Mouse (Mus musculus) small intestine, adult 2 months (tissue): ENCODE data around the gene Neurod2. TPM values are rescaled to one million over a fixed set of nuclear protein-coding genes. Genes with fewer than 3 reads are reported as not detected.

Source experiments
- H3K27ac ChIP-seq: fragments of 200-500 bp; 2 replicates; pipeline ENCODE4 v1.5.1; 2012; ENCODE audit warnings: low read depth, low read length, control low read depth, inconsistent platforms; ENCODE audit not compliant: insufficient read depth
- H3K27me3 ChIP-seq: fragments of 200-500 bp; 2 replicates; pipeline ENCODE4 v1.6.1; 2012; ENCODE audit warnings: mild to moderate bottlenecking, moderate library complexity, low read length, inconsistent platforms; ENCODE audit not compliant: control insufficient read depth, insufficient read depth
- H3K36me3 ChIP-seq: fragments of 200-500 bp; 2 replicates; pipeline ENCODE4 v1.6.1; 2012; ENCODE audit warnings: mild to moderate bottlenecking, low read length, control low read depth, inconsistent platforms; ENCODE audit not compliant: control insufficient read depth, insufficient read depth
- H3K4me1 ChIP-seq: fragments of 200-500 bp; 2 replicates; pipeline ENCODE4 v1.6.1; 2012; ENCODE audit warnings: low read length, inconsistent platforms, mixed read lengths; ENCODE audit not compliant: control insufficient read depth, insufficient read depth, insufficient read length
- H3K4me3 ChIP-seq: fragments of 200-500 bp; 2 replicates; pipeline ENCODE4 v1.5.1; 2012; ENCODE audit warnings: low read depth, mild to moderate bottlenecking, control low read depth, inconsistent platforms, low read length, moderate library complexity
- CTCF ChIP-seq: fragments of 200-500 bp; IDR thresholded peaks from 2 replicates; pipeline ENCODE4 v1.5.1; 2012; ENCODE audit warnings: low read depth, mild to moderate bottlenecking, control low read depth, inconsistent platforms, low read length, moderate library complexity, mixed read lengths; ENCODE audit not compliant: insufficient replicate concordance, insufficient read length; ENCODE audit errors: extremely low read depth
- POLR2A ChIP-seq: fragments of 200-500 bp; IDR thresholded peaks from 2 replicates; pipeline ENCODE4 v1.6.1; 2012; ENCODE audit warnings: low read depth, mild to moderate bottlenecking, control low read depth, inconsistent platforms, low read length, moderate library complexity
- WGBS: fragments of 180-500 bp; shearing (Covaris S2); methylation state at CpG from one replicate; pipeline ENCODE4 v1.1.7; 2018; 5-methylcytosine and 5-hydroxymethylcytosine counted together
- polyA plus RNA-seq: library from polyadenylated mRNA; depleted of rRNA; stranded (reverse); fragments of >200 nt; gene quantifications from 2 replicates; pipeline ENCODE4 v1.2.3, GENCODE M21; 2012

The Neurod2 gene
- polyA plus RNA-seq, 1 experiment: 0.13 TPM

DNA sequence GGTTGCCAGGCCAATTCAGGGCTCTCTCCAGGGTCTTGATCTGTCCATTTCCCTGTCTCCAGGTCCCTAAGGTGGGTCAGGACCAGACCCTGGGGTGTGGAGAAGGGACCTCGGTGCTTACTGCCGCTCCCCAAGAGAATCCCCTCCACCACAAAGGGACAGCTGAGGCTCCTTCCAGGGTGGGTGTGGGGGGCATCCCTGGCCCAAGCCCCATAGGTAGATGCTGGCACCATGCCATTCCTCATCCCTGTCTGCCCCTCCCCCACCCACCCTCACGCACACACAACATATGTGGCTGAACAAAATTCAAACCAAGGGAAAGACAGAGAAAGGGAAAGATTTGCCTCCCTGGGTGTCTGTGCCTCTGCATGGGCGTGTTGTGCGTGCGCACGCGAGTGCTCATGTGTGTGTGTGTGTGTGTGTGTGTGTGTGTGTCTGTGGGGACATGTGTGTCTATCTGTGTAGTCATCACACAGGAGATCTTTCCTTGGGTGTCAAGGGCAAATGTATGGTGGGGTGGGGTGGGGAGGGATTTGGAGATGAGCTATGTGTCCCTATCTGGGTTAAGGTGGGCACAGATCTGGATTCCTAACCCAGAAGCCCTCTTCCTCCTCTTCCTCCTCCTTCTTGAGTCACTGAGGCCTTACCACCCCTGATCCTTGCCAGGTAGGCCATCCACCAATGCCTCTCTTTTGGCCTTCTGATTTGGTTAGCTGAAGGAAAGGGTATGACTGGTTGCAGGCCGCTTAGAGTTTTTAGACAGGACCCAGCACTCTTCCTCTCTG, 704 bp upstream of the Neurod2 start:
- TF ChIP-seq CTCF (no peak), POLR2A (no peak)

DNA sequence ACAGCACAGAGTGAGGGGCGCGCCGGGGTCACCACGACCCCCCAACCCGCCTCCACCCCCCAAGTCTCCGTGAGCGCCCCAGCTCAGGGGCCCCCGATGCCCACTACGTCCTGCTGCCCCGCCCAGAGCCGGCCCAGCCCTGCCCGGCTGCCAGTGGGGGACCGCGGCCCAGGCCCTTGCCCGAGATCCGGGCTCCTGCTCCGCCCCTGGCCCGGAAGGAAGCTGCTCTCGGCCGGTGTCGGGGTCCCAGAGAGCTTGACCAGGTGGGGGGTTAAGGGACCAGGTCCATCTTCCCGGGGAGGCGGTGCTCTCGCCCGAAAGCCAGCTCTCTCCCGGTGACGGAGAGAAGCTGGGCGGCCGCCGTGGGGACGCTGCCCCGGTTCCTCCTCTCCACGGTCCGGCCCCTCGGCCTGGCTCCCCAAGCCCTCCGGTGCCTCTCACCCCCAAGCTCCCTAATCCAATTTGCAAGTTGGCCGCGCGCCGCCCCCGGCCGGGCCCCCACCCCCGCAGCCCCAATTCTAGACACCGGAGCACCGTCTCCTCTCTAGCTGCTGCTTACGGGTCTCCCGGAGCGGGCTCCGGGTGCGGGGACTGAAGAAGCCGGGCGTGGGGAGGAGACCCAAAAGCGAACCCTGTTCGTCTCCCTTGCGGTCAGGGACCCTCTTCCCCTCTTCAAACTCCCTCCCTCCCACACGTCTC, 928 bp downstream of the Neurod2 start:
- no peak for TF ChIP-seq CTCF
- no peak for TF ChIP-seq POLR2A
- 2% methylated on average over 55 of the region's 56 CpGs for WGBS
- Histone ChIP-seq H3K4me1 (peaks cover 16% of the 10 kb centered on the region), H3K36me3 (no peaks in the 10 kb centered on the region), H3K4me3 (peak overlapping the region; percentile 46), H3K27me3 (peaks cover 88% of the 10 kb centered on the region), H3K27ac (no peak overlapping the region)

More for the DNA sequence above, 704 bp upstream of the Neurod2 start:
- no peak overlapping the region for H3K4me3 ChIP-seq
- H3K36me3 ChIP-seq: no peaks in the 10 kb centered on the region
- H3K27ac ChIP-seq: no peak overlapping the region
- peaks cover 87% of the 10 kb centered on the region for H3K27me3 ChIP-seq
- WGBS: 45% methylated on average over 9 of the region's 9 CpGs
- peaks cover 21% of the 10 kb centered on the region for H3K4me1 ChIP-seq

DNA sequence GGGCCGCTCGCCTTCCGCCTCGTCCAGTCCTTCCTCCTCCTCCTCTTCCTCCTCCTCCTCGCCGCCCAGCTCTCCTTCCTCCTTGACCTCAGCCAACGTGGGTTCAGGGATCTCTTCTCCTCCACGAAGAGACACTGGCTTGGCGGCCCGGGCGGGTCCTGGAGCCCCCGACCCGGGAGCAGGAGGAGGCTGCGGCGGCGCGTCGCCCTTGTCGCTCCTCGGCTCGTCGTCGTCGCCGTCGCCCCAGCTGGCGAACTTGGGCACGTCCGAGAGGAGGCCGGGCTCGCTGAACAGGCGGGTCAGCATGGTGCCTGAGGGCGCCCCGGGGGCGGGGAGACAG, 1.4 kb downstream of the Neurod2 start:
- Histone ChIP-seq H3K36me3 (no peaks in the 10 kb centered on the region), H3K27me3 (peaks cover 88% of the 10 kb centered on the region), H3K27ac (no peak overlapping the region), H3K4me3 (peak overlapping the region; percentile 46), H3K4me1 (peaks cover 16% of the 10 kb centered on the region)
- TF ChIP-seq CTCF: no peak
- TF ChIP-seq POLR2A: no peak
- 1% methylated on average over 34 of the region's 35 CpGs for WGBS

DNA sequence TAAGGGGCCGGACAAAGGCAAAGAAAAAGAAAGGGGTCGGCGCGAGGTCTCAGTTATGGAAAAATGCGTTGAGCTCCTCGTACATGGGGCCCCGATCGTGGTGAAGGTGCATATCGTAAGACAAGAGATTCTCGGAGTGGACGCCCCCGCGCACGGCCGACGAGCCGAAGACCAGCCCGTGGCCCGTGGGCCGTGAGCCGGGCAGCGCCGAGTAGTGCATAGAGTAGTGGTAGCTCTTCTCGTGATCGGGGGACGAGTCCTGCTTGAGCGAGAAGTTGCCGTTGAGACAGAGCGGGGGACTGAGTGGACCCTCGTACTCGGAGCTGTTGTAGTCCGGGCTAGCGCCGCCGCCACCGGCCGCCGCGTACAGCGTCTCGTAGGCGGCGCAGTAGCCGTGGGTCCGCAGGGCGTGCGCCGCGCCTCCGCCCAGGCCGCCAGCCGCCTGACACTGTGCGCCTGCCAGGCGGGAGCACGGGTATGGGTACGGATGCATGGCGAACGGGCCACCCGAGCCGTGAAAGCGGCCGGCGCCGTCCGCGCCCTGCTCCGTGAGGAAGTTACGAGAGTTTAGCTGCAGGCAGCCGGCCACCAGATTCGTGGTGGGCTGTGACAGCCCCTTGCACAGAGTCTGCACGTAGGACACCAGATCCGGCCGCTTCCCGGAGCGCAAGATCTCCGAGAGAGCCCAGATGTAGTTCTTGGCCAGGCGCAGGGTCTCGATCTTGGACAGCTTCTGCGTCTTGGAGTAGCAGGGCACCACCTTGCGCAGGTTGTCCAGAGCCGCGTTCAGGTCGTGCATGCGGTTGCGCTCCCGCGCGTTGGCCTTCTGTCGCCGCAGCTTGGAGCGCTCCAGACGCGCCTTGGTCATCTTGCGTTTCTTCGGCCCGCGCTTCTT, 2.1 kb downstream of the Neurod2 start:
- H3K27me3 ChIP-seq: peaks cover 89% of the 10 kb centered on the region
- H3K36me3 ChIP-seq: no peaks in the 10 kb centered on the region
- WGBS: under 1% methylated on average over 97 of the region's 97 CpGs
- peak overlapping the region; percentile 46 for H3K4me3 ChIP-seq
- H3K4me1 ChIP-seq: peaks cover 16% of the 10 kb centered on the region
- H3K27ac ChIP-seq: no peak overlapping the region
- no peak for TF ChIP-seq CTCF
- TF ChIP-seq POLR2A: no peak

DNA sequence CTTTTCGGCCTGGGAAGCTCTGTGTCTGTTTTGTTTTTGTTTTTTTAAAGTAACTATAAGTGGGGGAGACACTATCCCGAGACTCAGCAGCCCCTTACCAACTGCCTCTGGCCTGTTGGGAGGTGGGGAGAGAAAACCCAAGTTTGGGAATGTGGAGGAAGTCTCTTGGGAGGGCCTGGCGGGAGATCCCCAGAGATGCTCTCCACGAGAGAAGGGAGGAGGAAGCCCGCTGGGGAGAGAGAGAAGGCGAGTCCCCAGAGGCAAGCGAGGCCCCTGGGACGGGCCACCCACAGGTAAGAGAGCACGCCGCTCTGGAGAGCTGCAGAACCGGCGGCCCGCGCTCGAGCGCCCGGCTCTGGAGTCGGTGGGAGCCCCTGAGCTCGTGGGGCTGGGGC, 2.7 kb downstream of the Neurod2 start:
- TF ChIP-seq POLR2A (no peak), CTCF (no peak)
- WGBS: under 1% methylated on average over 19 of the region's 19 CpGs
- no peak overlapping the region for H3K27ac ChIP-seq
- no peak overlapping the region for H3K4me3 ChIP-seq
- H3K27me3 ChIP-seq: peaks cover 92% of the 10 kb centered on the region
- no peaks in the 10 kb centered on the region for H3K36me3 ChIP-seq
- peaks cover 16% of the 10 kb centered on the region for H3K4me1 ChIP-seq

DNA sequence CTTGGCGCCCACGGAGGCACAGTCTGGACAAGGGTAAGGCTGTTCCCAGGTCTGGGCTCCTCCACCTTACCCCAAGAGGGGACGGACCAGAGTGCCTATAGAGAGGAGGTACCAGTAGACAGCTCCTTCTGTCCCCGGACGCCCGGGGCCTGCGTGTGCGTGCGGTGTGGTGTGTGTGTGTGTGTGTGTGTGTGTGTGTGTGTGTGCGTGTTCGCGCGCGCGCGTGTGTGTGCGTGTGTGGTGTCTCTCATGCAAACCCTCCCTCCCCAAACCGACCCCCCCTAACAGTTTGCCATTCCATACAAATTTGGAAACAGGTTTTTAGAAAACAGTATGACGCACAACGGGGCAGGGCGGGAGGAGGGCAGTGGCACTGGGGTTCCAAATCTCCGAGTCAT, 3.6 kb downstream of the Neurod2 start:
- H3K27me3 ChIP-seq: peaks cover 95% of the 10 kb centered on the region
- WGBS: 7% methylated on average over 22 of the region's 22 CpGs

More for the DNA sequence above, 3.6 kb downstream of the Neurod2 start:
- Histone ChIP-seq H3K36me3 (no peaks in the 10 kb centered on the region), H3K4me1 (peaks cover 16% of the 10 kb centered on the region), H3K27ac (no peak overlapping the region), H3K4me3 (no peak overlapping the region)
- TF ChIP-seq CTCF (no peak), POLR2A (no peak)
